Mouse (Mus musculus): Measurements from ENCODE around the gene Nedd4. TPM values are rescaled to one million over a fixed set of nuclear protein-coding genes. Genes with fewer than 3 reads are reported as not detected.

Nedd4 gene
- total RNA-seq, 2 experiments from 2014 or later, result 366 to 383 TPM

GRCm38 (mm10) chr9:72672361-72672760 lies 10.2 kb downstream of the Nedd4 start:
- DNase-seq, result peak; percentile 81 to 91
- intact Hi-C loops (cut with DNase I), result loop anchor here (1.0 kb wide), 1 partner anchor 37 kb away; no protein-coding TSS in a partner anchor

DNA sequence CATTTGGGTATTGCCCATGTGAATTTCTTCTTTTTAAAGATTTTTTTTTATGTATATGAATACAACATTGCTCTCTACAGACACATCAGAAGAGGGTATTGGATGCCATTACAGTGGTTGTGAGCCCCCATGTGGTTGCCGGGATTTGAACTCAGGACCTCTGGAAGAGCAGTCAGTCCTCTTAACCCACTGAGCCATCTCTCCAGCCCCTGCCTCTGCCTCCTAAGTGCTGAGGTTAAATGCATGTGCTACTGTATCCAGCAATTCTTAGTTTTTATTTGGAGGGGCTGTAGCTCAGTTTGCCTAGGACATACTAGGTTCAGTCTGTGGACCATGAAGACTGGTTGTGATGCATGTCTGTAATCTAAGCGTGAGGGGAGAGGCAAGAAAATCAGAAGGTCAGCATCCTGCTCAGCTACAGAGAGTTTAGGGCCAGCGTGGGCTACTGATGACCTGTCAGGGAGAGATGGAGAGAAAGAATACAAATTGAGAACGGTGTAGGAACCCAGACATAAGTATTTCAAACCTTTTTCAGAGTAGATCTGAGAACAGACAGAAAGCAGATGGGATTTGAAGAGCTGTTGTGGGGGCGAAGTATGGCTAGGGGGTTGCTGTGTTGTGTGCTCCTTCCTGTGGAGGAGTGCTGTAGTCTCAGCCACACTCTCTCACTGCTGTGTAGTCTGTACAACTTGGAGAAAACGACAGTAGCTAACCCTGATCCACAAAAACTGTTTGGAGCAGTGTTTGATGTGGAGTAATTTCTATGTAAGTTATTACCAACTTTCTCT lies 13.0 kb downstream of the Nedd4 start:
- intact Hi-C loops (cut with DNase I), result no loop called here
- DNase-seq, result no peak

DNA sequence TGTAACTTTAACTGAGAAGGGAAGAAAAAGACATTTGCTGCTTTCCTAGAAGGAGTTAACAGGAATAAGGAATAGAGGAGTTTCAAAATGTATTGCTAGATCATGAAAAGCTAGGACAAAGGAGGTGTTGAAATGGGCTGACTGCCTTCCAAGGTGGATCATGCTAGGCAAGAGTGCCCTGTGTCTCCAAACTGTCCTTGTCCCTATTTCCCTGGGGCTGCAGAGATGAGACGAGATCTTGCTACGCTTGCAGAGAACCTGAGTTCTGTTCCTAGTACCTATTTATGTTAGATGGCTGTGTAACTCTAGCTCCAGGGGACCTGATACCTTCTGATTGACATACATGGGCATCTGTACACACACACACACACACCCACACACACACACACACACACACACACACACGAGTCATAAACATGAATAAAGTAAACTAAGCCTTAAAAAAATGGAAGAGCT lies 13.6 kb downstream of the Nedd4 start:
- DNase-seq, result no peak
- intact Hi-C loops (cut with DNase I), result no loop called here

- intact Hi-C loops (cut with DNase I), result no loop called here
- no peak for DNase-seq
Measured at GRCm38 (mm10) chr9:72677659-72678058, 15.5 kb downstream of the Nedd4 start.

DNA sequence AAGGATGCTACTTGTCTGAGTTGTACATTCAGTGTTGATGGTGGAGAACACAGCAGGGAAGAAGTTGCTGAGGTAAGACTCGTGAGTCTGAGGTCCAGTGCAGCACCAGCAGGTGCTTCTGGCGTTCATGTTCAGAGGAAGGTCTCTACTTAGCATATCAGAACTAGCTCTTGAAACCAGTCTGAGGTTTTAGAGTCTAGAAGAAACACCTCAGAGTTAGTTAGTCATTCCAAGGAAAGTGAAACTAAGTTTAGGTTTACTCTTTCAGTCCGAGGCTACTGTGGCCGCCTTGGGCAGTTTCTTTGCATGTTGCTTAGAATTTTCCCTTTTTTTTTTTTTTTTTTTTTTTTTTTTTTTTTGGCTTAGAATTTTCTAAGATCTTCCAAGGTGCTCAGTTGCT lies 16.6 kb downstream of the Nedd4 start:
- DNase-seq, result no peak
- intact Hi-C loops (cut with DNase I), result no loop called here

GRCm38 (mm10) chr9:72681652-72682228 lies 19.6 kb downstream of the Nedd4 start:
- DNase-seq, result no peak
- intact Hi-C loops (cut with DNase I), result no loop called here

DNA sequence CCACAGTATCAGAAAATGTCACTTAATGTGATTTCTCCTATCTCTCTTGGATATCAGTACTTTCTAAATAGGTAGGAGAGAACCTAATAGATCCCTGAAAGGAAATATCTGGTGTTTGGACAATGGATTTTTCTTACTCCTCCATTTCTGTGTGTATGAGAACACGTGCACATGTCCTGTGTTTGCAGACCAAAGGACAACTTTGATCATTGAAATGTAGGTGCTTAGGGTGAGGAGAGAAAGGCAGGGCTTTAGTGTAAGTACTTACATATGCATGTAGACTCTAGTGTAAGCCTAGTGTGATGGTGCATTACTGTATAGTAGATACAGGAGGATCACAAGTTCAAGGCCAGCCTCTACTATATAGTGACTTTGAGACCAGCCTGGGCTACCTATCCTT lies 21.1 kb downstream of the Nedd4 start:
- no peak for DNase-seq
- intact Hi-C loops (cut with DNase I), result no loop called here

GRCm38 (mm10) chr9:72685231-72685630 lies 23.1 kb downstream of the Nedd4 start:
- no peak for DNase-seq
- intact Hi-C loops (cut with DNase I), result no loop called here

- intact Hi-C loops (cut with DNase I), result no loop called here
- DNase-seq, result peak in 1 of 2 experiments; percentile 44
Measured at GRCm38 (mm10) chr9:72686506-72686905, 24.4 kb downstream of the Nedd4 start.

DNA sequence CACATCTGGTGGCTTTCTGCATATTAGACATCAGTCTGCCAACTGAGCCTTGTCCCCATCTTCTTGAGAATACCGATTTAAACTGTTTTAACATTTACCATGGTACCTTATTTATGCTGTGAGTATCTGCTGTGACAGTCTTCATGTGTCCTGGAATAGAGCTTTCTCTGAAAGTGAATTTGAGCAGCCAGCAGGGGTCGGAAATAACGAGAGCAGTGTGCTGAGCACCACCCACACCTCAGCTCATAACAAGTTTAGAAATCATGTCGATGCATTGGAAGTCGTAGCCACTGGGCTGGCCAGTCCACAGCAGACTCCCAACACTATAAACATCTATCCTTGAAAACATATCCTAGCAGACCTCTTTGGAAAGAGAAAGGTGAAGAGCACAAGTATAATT lies 27.4 kb downstream of the Nedd4 start:
- intact Hi-C loops (cut with DNase I), result no loop called here
- no peak for DNase-seq

DNA sequence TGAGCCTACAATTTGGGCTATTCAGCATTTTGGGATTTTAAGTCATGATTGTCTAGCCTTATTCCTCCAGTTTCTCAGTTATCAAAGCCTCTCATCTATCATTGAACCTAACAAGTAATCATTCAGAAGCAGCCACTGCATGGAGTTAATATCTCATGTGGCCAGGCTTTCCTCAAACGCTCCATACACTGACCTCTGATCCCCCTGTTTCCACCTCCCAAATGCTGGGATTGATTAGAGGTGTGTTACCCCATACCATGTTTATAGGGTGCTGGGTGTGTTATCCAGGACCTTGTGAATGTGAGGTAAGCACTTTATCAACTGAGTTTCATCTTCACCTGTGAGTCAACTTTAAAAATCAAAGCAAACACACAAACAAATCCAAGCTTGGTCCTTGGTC lies 28.7 kb downstream of the Nedd4 start:
- DNase-seq, result no peak
- intact Hi-C loops (cut with DNase I), result no loop called here

DNA sequence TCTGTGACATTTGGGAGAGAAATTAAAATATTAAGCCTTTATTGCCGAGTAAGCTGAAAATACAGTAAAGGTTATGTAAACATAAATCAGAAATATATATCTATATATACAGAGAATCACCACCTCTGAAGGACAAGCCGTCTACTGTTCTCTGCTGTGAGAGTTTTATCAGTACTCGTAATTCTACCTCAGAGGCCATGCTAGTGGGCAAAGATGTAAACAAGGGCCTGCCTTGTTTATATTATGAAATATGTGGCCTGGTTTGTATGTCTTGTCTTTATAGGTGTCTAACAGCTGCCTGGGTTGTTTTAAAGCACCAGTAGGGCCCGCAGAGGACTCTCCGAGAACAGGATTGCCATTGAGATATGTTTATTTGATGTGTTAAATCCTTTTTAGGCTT lies 29.8 kb downstream of the Nedd4 start:
- no peak for DNase-seq
- intact Hi-C loops (cut with DNase I), result no loop called here

DNA sequence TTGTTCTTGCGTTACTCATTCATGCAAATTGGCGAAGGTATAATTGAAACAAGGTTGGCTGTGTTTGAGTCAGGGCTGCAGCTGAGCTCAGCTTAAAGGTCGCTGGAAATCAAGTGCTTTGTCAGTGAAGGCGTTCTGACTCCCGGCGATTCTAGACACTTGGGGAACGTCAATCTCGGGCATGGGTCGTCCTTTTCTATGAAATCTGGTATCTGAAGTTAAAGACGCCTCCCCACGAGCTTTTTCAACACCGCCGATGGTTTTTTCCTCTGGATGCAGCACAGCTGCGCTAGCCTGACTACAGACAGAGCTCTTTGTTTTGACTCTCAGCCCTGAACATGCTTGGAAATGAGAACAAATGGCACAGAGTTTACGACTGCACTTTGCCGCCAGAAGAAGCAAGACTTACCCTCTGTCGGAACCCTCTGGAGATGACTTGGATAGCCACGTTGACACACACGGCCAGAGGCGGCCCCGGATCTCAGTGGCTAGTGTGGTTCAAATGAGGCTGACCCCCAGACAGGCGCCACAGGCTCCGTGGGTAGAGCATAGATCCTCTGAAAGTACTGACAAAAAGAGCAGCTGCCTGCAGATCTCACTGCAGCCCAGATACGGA lies 31.0 kb downstream of the Nedd4 start:
- intact Hi-C loops (cut with DNase I), result no loop called here
- DNase-seq, result peak in 1 of 2 experiments; percentile 34

- DNase-seq, result no peak
- intact Hi-C loops (cut with DNase I), result no loop called here
Measured at GRCm38 (mm10) chr9:72693861-72694260, 31.7 kb downstream of the Nedd4 start.

- DNase-seq, result no peak
- intact Hi-C loops (cut with DNase I), result no loop called here
Measured at GRCm38 (mm10) chr9:72696508-72696907, 34.4 kb downstream of the Nedd4 start.

GRCm38 (mm10) chr9:72697779-72698178 lies 35.6 kb downstream of the Nedd4 start:
- no peak for DNase-seq
- intact Hi-C loops (cut with DNase I), result no loop called here

DNA sequence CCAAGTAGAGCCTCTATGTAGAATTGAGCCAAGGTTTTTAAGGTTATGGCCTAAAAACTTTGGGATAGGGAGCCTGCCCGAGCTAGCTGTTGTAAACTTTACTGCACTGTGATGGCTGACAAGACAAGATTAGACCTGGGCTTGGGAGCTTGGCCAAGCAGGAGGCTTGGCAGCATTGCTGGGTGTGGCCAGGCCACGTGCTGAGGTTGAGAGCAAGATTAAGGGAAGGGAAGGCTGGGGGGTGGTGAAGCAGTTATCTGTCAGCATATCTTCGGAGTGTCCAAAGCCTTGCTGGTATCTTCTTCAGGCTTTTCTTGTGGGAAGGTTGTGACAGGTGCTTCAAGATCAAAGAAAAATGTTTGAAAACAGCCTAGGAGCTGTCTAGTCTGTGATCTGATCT lies 37.6 kb downstream of the Nedd4 start:
- intact Hi-C loops (cut with DNase I), result no loop called here
- peak; percentile 49 to 62 for DNase-seq

DNA sequence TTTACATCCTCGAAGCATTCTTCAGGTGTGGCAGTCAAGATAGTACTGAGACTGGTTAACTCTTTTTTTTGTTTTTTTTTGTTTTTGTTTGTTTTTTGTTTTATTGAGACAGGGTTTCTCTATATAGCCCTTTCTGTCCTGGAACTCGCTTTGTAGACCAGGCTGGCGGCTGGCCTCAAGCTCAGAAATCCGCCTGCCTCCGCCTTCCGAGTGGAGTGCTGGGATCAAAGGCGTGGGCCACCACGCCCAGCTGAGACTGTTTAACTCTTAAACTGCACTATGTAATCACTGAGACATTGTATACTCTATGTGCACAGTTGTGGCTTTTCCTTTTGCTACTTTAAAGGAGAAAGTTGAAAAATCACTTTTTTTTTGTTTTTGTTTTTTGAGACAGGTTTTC lies 39.3 kb downstream of the Nedd4 start:
- intact Hi-C loops (cut with DNase I), result no loop called here
- DNase-seq, result no peak

GRCm38 (mm10) chr9:72702075-72702474 lies 39.9 kb downstream of the Nedd4 start:
- DNase-seq, result peak; percentile 51 to 70
- intact Hi-C loops (cut with DNase I), result no loop called here

- intact Hi-C loops (cut with DNase I), result no loop called here
- DNase-seq, result no peak
Measured at GRCm38 (mm10) chr9:72703142-72703541, 41.0 kb downstream of the Nedd4 start.

DNA sequence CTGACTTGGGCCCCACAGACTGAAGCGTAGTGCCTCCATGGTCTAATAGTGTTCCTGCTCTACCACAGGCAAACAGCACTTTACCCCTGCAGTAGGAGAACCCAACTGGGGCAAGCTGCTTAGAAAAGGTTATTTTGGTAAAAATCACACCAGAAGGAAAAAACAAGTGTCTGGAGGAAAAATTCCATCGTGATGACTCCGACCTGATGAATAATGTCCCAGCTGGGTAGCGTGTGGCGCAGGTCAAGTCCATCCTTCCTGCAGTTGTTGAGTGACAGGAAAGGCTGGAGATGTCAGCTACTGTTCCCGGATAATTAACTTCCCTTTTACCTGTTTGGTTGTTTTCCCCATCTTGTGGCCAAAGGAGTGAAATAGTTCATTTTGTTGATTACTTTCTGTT lies 41.6 kb downstream of the Nedd4 start:
- no peak for DNase-seq
- intact Hi-C loops (cut with DNase I), result no loop called here

DNA sequence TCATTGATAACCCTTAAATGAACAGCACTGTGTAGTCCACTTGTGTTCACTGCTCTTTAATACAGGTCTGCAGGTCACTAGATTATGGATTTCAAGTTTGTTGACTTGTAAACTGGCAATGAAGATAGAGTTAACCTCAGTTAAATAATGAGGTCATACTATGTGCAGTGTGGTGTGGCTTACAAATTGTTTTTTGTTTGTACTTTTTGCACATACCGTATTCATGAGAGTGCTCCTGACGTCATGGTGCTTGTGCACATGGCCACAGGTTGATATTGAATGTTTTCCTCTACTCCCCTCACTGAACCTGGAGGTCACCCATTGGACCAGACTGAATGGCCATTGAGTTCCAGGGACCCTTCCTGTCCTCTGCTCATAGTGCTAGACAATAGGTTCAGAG lies 43.1 kb downstream of the Nedd4 start:
- DNase-seq, result no peak
- intact Hi-C loops (cut with DNase I), result no loop called here

All from heart, postnatal 36 days (tissue).